Mouse (Mus musculus): ENCODE results near the gene Lrrc29.
"Not testable (repeated sequence)": the region's sequence is repeated elsewhere in the genome, so short reads cannot be mapped to it uniquely, and the experiment has no call there.

Gene Lrrc29

DNA sequence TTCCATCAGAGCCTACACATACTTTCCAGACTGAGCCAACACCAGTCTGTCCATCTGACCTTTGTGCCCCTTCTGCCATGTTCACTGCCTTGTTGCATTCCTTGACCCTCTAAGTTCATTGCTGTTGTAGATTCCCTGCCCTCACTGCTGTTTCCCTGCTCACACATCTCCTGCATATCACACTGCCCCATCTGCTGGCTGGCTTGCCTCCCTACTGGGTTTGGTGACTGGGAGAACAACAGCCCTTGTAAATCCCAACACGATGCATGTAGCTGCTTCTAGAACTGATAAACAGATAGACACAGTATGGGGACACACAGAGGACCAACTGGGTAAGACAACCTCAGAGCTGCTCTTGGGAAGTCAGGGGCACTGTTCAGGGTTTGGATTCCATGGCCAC is 14.4 kb downstream of the Lrrc29 start:
- DNase-seq (ENCODE audit: low read depth in 1 of 2, low spot score in 2 of 2): no peak

DNA sequence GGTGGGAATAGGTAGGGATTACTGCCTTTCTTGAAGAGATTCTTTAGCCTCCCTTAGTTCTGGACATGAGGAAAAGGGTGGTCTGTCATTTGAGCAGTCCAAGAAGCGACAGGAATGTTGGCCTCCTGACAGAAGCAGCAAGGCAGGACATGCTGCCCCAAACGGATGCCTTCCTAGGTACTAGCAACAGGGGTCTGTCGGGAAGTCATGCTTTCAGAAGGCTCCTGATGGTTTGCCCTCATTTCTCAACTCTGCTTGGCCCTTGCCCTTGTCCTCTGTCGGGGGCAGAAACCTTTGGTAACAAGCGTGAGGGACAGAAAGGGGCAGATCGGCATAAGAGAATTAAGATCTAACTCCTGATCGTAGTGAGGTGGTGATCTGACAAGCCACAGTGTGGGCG is 16.0 kb downstream of the Lrrc29 start:
- DNase-seq (ENCODE audit: low read depth in 1 of 2, low spot score in 2 of 2): no peak

DNA sequence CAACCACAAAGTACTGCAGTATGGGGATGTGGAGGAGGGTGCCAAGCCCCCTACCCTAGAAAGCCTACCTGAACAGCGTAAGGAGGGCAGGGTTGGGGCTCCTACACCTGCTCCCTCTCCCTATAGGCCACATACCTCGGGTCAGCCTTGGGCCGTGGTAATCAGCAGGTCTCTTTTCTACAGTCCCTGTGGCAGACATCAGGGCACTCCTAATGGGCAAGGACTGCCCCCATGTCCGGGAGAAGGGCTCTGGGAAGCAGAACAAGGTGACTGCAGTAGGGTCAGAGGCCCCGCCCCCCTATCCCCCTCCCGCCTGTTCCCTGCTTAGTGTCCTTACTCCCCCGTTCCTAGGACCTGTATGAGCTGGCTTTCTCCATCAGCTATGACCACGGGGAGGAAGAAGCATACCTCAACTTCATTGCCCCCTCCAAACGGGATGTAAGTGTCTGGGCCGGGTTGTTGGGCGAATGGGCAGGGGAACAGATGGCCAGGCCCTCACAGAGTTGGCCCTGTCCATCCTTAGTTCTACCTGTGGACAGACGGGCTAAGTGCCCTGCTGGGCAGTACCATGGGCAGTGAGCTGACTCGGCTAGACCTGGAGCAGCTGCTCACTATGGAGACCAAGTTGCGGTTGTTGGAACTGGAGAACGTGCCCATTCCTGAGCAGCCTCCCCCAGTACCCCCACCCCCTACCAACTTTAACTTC is 16.8 kb downstream of the Lrrc29 start:
- no peak for DNase-seq (ENCODE audit: low read depth in 1 of 2, low spot score in 2 of 2)

DNA sequence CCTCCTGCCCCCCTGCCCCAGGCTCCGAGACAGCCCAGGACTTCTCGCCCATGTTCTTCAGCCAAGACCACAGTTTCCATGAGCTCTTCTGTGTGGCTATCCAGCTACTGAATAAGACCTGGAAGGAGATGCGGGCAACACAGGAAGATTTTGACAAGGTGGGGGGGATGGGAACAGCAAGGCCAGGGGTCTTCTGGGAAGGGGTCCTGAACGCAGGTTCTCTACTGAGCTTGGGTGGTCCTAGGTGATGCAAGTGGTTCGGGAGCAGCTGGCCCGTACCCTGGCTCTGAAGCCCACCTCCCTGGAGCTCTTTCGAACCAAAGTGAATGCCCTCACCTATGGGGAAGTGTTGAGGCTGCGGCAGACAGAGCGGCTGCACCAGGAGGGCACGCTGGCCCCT is 17.6 kb downstream of the Lrrc29 start:
- no peak for DNase-seq (ENCODE audit: low read depth in 1 of 2, low spot score in 2 of 2)

DNA sequence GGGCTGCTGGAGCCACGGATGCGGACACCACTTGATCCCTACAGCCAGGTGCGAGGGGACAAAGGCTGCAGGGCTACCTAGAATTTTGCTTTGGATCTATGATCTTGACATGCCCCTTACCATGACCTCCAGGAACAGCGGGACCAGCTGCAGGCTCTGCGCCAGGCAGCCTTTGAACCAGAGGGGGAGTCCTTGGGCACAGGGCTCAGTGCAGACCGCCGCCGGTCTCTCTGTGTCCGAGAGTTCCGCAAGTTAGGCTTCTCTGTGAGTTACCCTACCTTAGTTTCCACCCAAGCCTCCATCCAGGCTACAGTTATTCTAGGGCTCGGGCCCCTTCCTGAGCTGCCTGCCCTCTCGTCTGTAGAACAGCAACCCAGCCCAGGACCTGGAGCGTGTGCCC is 18.4 kb downstream of the Lrrc29 start:
- DNase-seq (ENCODE audit: low read depth in 1 of 2, low spot score in 2 of 2): no peak

DNA sequence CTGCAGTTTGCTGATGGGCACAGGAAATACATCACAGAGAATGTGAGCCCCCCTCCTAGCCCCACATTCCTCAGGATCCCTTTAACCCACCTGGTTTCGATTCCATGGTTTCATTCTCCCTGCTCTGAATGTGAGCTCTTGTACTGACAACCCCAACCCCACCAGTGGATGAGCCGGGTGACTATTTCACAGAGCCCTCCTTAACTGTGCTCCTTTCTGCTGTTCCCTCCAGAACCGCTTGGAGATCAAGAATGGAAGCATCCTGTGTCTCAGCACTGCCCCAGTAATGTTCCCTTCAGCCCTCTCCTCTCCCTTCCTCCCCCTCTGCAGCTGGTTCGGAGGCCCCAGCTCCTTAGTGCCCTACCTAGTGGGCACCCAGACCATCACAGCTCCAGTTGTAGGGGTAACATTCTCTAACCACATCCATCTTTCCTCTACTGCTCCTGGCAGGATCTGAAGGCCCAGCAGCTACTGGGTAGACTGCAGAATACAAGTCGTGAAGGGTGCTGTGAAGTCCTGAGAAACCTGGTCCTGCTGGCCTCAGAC is 19.9 kb downstream of the Lrrc29 start:
- no peak for DNase-seq (ENCODE audit: low read depth in 1 of 2, low spot score in 2 of 2)

DNA sequence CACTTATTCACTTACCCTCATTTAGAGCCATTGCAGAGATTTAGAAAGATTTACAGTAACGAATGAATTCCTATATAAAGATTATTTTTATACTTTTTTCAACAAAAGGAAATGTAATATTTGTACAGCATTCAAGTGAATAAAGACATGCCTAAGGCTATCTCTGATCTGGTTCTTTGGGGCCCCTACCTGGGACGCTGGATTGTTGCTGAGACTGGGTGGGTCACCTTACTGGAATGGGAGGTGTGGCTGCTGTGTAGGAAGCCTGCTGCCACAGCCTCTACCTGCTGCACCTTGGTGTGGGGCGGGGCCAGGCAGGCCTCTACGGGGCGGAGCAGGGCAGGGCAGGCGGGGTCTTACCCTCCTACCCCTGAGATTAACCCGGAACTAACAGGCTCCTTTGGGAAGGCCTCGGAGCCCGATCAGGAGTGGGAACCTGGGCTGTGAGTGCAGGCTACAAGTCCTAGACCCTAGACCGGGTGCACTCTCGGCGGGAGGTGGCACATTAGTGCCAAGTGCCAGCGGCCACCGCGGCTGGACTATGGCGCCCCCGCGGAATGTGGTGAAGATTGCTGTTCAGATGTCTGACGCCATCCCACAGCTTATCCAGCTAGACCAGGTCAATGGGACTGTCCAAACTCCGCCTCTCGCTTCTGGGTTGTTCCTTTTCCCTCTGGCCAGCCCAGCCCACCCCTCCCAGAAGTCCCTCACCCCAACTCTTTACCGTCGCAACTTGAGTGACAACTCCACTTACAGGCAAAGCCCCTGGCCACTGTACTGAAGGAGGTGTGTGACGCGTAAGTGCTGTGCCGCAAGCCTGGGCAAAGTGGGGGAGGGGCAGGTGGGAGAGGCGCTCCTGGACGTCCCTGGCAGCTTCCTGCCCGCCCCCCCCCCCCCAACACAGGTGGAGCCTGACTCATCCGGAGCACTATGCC is 20.6 kb downstream of the Lrrc29 start, which contains the start of gene Elmo3:
TSS of gene Elmo3 (plus strand) at position 391 of the 935 bp plus-strand sequence.
- no peak for DNase-seq (ENCODE audit: low read depth in 1 of 2, low spot score in 2 of 2)

DNA sequence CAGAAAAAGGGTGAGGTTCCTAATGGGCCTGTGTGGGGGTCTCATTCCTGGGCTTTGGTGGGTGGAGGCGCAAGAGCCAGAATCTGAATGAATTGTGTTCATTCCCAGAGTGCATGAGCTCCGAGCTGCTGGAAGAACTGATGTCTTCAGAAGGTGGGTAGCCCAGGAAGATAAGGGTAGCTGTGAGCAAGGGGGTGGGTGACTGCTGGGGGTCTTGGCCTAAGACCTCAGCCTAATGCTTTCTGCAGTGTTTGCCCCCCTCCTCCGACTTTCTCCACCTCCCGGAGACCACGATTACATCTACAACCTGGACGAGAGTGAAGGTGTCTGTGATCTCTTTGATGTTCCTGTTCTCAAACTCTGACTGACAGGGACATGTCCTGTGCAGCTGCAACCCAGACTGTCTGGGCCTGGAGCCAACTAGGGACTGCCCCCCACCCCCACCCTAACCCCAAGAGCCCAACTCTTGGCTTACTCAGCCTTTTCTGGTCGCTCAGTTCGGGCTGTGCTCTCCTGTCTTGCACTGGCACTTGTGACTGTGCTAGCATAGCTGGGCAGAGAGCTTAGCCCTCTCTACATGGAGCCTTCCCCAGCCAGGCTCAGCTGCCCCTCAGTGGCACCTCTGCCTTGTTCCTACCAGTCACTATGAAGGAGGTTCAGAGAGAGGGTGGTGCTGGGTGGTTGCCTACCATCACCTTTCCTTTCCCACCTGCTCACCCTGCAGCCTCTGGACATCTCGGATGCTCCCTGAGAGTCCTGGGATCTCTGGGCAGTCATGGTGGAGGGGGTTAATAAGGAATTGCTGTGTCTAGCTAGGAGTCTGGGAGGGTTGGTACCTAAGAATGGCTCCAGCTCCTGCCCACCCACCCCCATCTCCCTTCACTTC is 21.5 kb downstream of the Lrrc29 start:
- no peak for DNase-seq (ENCODE audit: low read depth in 1 of 2, low spot score in 2 of 2)

DNA sequence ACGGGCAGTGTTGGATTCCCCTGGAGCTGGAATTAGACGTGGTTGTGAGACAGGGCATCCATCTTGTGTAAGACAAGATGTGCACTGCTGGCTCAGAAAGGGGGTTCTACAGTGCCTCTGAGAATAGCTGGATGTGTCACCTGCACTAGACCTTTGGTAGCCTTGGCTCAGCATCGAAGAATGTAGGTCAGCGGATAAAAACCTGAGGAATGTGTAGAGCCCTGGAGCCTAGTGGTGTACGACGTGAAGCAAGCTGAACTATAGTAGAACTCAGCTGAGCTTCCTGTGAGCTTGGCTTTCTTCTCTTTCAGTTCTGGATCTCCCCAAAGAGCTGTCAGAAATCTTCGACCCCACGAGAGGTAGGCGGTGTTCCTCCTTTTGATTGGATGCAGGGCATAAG is 22.2 kb downstream of the Lrrc29 start:
- DNase-seq (ENCODE audit: low read depth in 1 of 2, low spot score in 2 of 2): no peak

DNA sequence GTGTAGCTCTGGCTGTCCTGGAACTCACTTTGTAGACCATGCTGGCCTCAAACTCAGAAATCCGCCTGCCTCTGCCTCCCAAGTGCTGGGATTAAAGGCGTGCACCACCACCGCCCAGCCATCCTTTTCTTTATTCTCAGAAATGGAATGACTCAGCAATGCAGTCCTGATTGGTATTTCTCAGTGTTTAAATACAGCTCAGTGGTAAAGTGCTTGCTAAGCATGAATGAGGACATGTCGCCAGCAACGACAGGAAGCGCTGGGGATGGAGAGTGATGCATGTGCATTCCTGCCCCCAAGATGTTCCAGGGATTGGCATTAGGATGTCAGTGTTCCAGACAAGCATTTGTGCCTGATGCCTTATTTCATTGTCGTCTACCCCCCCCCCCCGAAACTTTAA is 22.7 kb downstream of the Lrrc29 start:
- DNase-seq (ENCODE audit: low read depth in 1 of 2, low spot score in 2 of 2): no peak

DNA sequence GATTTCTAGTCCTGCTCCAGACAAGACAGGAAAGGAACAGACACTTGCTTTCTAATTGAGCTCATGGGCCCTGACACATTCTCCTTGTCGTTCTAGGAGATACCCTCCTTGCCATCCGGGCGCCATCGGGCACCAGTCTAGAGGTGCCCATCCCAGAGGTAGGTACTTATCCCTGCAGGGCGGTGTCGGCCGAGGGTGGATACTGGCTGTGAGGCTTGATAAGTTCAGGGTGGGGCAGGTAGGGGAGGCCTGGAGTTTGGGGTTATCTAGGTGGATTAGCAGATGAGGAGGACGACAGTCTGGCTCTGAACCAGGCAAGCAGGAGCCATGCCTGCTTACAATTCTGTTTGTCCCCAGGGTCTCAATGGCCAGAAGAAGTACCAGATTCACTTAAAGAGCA is 26.1 kb downstream of the Lrrc29 start:
- DNase-seq (ENCODE audit: low read depth in 1 of 2, low spot score in 2 of 2): no peak

DNA sequence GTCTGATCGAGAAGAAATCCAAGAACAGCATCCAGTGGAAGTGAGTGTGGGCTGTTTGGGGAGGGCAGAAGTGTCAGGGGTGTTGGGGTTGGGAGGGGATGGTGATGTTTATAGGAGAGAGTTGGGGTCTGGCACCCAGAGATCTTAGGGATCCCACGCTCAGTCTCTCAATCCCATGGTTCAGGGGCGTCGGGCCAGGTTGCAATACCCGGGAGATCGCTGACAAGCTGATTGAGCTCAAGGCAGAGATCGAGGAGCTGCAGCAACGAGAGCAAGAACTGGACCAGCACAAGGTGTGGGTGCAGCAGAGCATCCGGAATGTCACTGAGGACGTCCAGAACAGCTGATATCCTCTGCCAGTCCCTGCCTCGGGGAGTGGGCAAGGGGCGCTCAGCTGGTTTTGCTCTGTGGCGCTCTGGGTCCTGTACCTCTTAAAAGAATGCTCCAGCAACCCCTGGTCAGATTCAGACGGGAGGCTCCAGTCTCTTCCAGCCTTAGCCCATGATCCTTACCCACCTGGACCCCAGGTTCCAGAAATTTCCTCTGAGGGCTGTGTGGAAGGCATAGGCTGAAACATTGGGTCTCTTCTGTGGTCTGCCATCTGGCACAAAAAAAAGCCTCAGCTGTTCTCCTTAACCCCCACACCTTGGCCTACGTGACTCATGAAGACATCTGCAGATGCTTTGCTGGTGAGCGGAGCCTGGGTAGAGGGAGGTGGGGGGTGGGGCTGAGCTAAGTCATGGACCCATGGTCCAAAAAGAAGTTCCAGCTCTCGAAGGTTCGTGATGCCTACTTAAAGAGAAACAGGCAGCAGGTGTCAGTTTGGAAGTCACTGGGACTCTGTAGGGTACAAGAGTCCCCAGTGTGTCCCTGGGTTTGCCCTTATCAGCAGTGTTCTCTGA is 27.5 kb downstream of the Lrrc29 start:
- no peak for DNase-seq (ENCODE audit: low read depth in 1 of 2, low spot score in 2 of 2)

DNA sequence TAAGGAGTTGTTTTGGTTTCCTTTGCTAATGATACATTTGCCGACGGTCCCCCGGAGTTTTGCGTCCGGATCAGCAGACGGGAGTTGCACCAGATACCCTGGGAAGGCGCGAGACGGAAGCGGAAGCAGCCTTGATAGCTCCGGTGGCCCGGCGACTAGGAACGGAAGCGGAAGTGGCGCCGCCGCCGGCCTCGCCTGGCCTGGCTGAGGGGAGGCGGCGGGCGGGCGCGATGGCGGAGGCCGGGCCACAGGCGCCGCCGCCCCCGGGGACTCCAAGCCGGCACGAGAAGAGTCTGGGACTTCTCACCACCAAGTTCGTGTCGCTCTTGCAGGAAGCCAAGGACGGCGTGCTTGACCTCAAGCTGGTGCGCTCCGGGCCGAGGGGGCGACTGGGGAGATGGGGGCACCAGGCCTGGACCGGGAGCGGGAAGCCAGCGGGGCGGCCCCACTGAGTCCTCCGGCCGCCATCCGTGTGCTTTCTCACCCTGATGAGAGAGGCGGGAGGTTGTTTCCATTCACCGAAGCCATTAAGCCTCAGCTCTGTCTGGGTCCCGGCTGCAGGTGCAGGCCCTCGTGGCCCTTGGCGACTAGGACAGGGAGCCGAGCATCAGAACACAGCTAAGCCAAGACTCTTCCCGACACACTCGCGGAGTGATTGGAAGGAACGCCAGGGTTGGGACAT is 28.4 kb downstream of the Lrrc29 start, which contains the start of gene E2f4:
TSS of gene E2f4 (plus strand) at position 153 of the 682 bp plus-strand sequence.
- DNase-seq (ENCODE audit: low read depth in 1 of 2, low spot score in 2 of 2): peak; percentile 77 to 79

DNA sequence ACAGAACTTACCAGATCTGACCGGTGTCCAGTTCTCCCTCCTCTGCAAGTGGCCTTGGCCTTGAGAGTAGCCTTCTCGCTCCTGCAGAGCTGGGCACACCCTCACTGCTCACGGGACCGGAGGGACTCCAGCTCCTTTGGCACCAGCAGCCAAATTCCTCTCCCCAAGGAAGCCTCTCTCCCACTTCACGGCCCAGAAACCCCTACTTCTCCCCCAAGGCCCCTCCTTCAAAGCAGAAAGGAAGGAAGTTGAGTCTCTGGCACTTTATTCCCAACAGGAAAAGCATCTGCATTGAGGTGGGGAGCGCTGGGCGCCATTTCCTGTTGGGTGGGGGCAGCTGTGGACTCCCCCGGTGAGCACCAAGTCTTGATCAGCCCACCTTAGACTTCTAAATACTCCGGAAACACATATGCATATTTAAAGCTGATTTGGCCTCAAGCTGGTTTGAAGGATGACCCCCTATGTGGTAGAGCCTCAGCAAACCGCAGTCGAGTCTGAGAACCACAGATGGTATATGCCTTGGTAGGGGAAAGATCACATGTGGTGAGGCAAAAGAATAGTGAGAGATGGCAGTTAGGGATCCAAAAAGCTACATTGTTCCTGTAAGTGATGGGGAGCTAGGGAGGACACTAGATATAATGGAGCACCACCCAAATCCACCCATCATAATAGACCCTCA is 30.0 kb downstream of the Lrrc29 start, which contains the start of gene Exoc3l:
TSS of gene Exoc3l (minus strand) at position 207 of the 679 bp plus-strand sequence.
- no peak for DNase-seq (ENCODE audit: low read depth in 1 of 2, low spot score in 2 of 2)

DNA sequence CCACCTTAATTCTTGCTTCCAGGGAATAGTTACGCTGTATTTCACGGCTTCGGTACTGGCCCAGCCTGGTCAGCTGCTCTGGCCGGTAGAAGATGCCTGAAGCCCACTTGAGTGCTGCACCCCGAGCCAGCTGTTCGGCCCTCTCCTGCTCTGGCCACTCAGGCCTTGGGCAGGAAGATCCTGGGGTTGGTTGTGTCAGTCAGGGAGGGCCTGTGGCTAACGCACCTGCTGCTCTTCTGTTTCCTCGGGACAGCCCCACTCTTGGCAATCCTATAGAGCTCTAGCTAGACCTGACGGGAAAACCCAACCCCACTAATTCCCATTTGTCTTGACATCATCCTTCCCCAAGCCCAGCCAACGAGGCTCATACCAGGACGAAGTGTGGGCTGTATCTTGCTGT is 30.8 kb downstream of the Lrrc29 start:
- no peak for DNase-seq (ENCODE audit: low read depth in 1 of 2, low spot score in 2 of 2)

DNA sequence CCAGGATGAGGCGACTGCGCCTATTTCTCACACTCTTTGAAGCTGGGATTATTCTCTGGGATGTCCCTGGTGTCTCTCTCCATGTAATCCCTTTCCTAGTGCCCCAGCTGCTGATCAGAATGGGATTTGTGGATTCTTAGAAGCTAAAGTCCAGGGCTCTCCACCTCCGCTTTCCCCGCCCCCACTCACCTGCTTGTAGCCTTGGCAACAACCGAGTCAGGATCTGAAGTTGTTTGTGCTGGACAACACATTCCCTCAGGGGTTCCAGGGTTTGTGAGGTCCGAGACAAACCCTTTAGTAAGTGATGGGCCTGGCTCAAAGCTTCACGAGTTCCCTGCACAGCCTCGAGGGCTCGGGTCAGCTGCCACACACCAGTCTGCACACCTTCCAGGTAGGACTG is 31.3 kb downstream of the Lrrc29 start:
- no peak for DNase-seq (ENCODE audit: low read depth in 1 of 2, low spot score in 2 of 2)

DNA sequence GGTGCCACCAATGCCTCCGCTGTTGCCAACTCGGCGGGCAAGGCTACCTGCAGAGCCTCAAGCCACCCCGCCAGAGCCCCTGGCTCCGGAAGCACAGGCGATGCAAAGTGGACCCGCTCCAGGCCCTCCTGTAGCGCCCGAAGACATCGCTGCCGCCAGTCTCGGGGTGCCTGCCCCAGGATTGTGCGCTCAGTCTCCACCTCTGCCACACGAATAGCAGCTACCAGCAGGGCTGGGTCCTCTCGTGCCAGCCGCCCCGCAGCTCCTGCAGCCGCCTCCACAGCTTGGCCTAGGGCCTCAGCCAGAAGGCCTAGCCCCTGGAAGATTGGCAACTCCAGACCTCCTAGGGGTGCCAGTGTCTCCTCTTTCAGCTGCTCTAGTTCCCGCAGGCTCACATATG is 32.7 kb downstream of the Lrrc29 start:
- no peak for DNase-seq (ENCODE audit: low read depth in 1 of 2, low spot score in 2 of 2)

DNA sequence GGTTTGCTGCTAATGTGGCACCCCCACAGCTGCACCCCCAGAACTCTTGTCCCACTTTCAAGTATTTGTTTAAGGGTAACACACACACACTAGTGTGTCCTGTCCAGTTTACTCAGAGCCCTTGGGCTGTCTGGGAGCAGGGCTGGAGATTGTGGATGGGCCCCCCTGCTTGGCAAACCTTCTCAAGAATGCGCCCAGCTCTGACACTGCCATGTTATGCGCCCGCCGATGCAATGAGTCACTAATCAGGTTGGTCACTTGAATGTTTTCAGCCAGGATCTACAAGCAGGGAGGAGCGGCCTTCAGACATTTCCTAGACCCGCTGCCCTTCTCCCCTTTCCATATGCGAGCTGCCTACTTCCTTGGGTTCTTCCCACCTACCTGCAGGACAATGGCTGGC is 33.6 kb downstream of the Lrrc29 start:
- no peak for DNase-seq (ENCODE audit: low read depth in 1 of 2, low spot score in 2 of 2)

DNA sequence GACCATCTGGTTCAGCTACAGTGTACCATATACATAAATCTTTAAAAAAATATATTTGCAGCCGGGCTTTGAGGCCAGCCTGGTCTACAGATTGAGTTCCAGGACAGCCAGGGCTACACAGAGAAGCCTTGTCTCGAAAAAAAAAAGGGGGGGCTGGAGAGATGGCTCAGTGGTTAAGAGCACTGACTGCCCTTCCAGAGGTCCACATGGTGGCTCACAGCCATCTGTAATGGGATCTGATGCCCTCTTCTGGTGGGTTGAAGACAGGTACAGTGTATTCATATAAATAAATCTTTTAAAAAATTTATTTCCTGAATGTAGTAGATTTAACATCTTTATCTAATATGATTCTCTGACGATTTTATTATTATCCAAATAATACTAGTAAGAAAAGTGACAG is 34.3 kb downstream of the Lrrc29 start:
- not testable (repeated sequence) for DNase-seq (ENCODE audit: low read depth in 1 of 2, low spot score in 2 of 2)
